Mouse (Mus musculus): ENCODE data around the gene Itsn1.

- TF ChIP-seq CTCF (IDR thresholded peaks at IDR 0.05; ENCODE audit: control insufficient read depth, insufficient read depth, insufficient replicate concordance, low read depth, low read length) (no peak), POLR2A (IDR thresholded peaks at IDR 0.05; ENCODE audit: control insufficient read depth, low read depth, low read length) (no peak)
Measured at GRCm38 (mm10) chr16:91922939-91923338, 193.9 kb downstream of the Itsn1 start.
